Mouse (Mus musculus) thymus, postnatal 10 days (tissue): ENCODE measurements around the gene Nnat.

Experiments
- DNase-seq, 2 experiments: peaks; one replicate each; pipeline ENCODE4 v3.0.0; 2021; ENCODE audit warnings: low spot score in 2 of 2

Nnat gene

DNA sequence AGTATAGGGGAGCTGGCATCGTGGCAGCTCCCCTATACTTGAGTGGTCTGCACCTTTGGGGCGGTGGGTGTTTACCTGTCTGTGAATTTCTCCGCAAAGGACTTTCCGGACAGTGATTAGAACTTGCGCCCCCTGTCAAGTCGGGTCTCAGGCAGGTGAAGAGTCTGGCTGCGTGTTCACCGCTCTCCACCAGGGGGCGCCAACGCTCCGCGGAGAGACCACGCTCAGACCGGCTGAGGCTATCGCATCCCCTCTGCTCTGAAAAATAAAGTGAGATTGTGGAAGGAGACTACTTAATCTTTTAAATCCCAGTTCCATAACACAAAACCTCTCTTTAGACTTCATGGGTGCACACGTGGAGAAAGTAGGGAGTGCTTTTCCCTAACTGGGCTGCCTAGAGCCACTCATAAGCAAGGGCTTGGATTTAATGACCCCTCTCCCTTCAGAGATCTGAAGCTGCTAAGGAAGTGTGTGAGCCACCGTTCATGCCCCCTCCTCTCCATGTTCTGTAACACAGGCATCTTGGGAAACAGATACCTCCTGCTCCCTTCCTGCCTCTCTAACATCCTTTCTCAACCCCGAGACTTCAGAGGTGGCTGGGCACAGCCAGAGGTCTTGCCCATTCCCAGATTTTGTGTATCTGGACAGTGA is 45.3 kb downstream of the Nnat start:
- DNase-seq = peak; percentile 51 to 89

DNA sequence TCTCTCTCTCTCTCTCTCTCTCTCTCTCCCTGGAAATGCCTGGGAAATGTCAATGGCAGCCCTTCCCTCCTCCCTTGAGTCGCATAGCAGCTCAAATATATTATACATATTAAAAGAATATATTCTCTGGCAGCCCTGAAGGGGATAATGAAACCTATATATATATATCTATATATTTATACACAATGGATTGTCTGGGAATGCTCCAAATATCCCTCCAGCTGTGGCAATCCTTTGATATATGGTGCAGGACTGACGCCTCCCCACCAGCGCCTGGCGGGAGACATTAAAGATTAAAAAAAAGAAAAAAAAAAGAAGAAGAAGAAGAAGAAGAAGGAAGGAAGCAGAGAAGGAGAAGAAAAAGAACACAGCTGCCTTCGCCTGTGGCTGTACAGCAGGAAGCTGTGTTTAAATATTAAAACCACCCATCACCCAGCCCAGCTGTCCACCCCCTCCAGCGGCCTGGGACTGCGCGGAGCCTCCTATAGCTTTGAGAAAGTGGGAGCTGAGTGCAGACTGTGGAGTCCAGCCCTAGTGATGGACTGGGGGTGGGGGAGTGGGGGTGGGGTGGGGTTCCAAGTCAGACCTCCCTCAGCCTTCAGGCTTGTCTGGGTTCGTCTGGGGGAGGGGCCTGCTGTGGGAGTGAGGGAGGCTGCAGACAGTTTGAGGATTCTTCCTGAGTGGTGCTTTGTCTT is 47.8 kb downstream of the Nnat start:
- no peak for DNase-seq

DNA sequence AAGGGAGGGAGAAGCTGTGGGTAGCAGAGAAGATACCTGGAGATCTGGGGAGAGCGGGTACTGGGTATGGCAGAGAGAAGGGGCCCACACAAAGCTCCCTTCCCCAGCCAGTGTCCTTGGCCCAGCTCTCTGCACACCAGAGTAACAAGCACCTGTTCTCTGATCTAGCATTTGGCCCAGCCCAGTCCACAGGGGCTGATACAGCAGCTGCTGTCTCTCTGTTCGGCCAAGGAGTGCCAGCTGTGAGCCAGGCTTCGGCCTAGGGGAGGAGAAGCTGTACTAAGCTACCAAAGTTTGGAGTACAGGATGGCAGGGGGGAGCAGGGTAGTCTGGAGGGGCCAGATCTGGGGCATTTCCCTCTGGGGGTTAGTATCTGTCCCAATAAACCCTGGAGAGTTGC is 51.9 kb downstream of the Nnat start:
- DNase-seq = no peak
